Mouse (Mus musculus) ES-E14 (cell line): ENCODE data around the gene Mindy2.

Source experiments
- HCFC1 ChIP-seq: IDR thresholded peaks from 2 replicates; pipeline ENCODE4 v1.6.1; 2012; ENCODE audit warnings: low read length, inconsistent platforms, borderline replicate concordance; ENCODE audit not compliant: insufficient read depth
- MAFK ChIP-seq: IDR thresholded peaks from 2 replicates; pipeline ENCODE4 v1.6.1; 2014; ENCODE audit warnings: mild to moderate bottlenecking, low read depth, low read length, inconsistent platforms; ENCODE audit not compliant: insufficient read depth
- ZC3H11A ChIP-seq: IDR thresholded peaks from 2 replicates; pipeline ENCODE4 v1.6.1; 2012; ENCODE audit warnings: low read depth, mild to moderate bottlenecking, inconsistent platforms, low read length, borderline replicate concordance
- ZNF384 ChIP-seq: IDR thresholded peaks from 2 replicates; pipeline ENCODE4 v1.6.1; 2012; ENCODE audit warnings: low read depth, low read length, inconsistent platforms

DNA sequence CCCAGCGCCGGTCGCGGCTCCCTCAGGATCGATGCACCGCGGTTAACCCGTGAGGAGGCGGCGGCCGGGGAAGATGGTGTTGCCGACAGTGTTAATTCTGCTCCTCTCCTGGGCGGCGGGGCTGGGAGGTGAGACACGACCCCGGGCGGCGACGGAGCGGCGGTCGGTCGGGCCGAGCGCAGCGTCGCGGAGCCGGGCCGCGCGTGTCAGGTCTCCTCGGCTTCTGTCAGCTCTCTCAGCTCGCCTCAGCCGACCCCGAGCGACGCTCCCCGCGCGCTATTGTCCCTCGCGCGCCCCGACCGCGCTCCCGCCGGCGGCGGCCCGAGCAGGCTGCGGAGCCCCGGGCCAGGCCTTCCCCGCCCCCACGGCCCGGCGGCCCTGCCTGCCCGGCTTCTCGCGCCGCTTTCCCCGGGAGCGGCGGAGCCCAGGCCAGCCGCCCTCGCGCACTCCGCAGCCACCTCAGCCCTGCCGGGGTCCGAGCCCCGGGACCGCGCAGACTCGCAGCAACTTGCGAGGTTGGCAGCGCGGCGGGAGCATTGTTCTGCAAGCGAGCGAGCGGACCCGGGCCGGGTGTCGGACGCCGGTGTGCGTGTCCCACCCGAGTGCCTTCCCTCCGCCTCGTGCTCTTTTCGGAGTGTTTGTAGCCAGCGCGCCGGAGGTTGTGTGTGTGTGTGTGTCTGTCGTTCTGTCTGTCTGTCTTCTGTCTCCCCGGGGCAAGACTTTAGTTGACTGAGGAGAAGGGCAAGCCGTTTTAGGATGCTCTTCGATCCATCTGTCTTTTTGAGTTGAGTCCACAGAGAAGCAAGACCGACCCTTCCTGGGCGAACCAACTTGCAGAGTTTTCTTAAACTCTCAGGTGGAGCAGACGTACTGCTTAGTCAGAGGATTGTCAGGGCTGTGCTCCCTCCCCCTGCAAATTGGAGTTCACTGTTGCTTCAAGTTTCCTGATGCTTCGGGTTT is 22.4 kb upstream of the Mindy2 start:
- TF ChIP-seq ZNF384 (no peak), HCFC1 (0 out of 2 replicates have a peak, but pooled peaks have one; percentile 17), MAFK (no peak), ZC3H11A (no peak)
